Mouse (Mus musculus) layer of hippocampus, adult 18-20 months (tissue): ENCODE measurements around the gene Impg1. TPM values are rescaled to one million over a fixed set of nuclear protein-coding genes. Genes with fewer than 3 reads are reported as not detected.
A peak's percentile ranks its signal among the peaks of the same experiment; 100 is the strongest.

Experiments used
- DNase-seq, 2 experiments: peaks; one replicate each; pipeline ENCODE4 v3.0.0; 2022; ENCODE audit warnings: low spot score in 2 of 2
- long read RNA-seq: library from polyadenylated mRNA; stranded (forward); transcript quantifications from one replicate; pipeline ENCODE4 v2.0.0, GENCODE M21; 2021
- total RNA-seq, 2 experiments: library from RNA; stranded (reverse); gene quantifications; 2 replicates each; pipeline ENCODE4 v1.2.3; 2021

Impg1 gene
- not detected for total RNA-seq
- long read RNA-seq, result 0 reads

- no peak for DNase-seq
Observed at GRCm38 (mm10) chr9:80465381-80465780, at the start of gene Impg1. Impg1 (minus strand) TSS chr9:80465481.

GRCm38 (mm10) chr9:80509464-80510153 is 44.3 kb upstream of the Impg1 start:
- no peak for DNase-seq

- no peak for DNase-seq
Observed at GRCm38 (mm10) chr9:80504496-80505012, 39.3 kb upstream of the Impg1 start.

GRCm38 (mm10) chr9:80491591-80491990 is 26.3 kb upstream of the Impg1 start:
- no peak for DNase-seq

GRCm38 (mm10) chr9:80460420-80460819 is 4.9 kb downstream of the Impg1 start:
- no peak for DNase-seq

DNA sequence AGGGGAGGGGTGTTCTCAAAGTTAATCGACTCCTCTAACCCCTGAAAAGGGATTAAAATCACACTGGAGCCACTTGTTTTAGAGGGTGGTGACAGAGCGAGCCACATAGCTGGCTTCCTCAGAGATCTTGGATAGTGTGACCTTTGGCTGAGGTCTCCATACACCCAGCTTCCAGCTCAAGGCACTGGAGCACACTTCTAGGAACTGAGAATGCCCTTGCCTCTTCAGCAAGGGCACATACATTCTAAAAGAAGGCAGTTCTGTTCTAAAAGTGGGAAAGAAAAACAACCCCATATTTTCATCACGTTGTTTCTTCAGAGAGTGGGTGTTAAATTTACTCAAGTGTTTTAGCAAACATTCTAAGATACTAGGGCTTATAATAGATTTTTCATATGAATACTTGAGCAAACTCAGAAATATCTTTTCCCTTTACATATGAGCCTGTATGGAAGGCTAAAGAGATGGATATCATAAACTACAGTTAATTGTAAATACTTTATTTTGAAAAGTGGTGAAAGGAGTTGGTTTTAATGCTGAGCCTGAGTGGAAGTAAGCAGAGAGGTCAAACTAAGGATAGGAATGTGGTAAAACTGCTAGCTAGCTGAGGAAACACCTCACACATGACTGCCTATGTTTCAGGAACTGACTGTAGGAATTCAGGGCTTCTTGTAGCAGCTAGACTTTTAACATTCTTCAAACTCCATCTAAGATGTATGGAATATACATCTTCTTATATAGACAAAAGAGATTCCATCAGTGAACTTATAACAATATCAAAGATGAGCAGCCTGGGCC is 14.6 kb downstream of the Impg1 start:
- no peak for DNase-seq

- no peak for DNase-seq
Observed at GRCm38 (mm10) chr9:80441096-80441710, 24.1 kb downstream of the Impg1 start.

DNA sequence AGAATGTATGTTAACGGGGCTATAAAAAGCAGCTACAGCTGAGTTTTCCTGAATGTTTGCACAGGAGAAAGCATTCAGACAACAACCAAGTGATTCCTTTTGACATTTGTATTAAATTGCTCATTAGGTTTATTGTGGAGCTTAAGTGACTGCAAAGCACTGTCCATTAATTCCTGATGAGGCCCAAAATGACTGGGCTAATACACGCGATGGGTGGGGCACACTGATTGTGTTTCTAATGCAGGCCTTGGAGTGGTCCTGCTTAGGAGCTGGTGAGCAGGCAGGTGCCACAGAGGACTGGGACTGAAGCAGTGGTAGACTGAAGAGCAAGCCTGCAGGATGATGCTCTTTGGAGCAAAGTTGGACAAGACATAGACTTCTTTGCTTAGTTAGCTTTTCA is 73.9 kb downstream of the Impg1 start:
- DNase-seq, result no peak

DNA sequence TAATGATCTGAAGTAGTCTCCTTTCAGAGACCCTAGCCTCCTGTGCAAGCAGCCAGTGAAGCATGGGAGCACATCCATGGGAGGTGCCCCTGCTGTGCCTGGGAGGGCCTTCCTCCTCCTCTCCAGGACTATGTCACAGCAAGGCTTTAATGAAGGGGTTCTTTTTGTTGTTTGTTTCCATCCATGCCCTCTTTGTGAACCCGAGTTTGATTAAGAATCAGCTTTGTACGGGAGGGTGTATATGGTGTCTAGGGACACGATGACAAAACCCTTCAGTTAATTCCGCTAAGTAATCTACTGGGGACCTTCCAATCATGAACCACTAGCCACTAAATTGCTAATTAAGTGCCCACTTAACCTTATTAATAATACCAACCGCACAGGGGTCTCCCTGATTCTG is 74.3 kb downstream of the Impg1 start:
- DNase-seq, result no peak

GRCm38 (mm10) chr9:80387890-80388289 is 77.4 kb downstream of the Impg1 start:
- no peak for DNase-seq

- no peak for DNase-seq
Observed at GRCm38 (mm10) chr9:80386492-80386891, 78.8 kb downstream of the Impg1 start.

GRCm38 (mm10) chr9:80386000-80386399 is 79.3 kb downstream of the Impg1 start:
- DNase-seq, result peak in 1 of 2 experiments; percentile 30

GRCm38 (mm10) chr9:80382711-80383110 is 82.6 kb downstream of the Impg1 start:
- no peak for DNase-seq

- no peak for DNase-seq
Observed at GRCm38 (mm10) chr9:80380078-80380645, 85.1 kb downstream of the Impg1 start.

GRCm38 (mm10) chr9:80374100-80374499 is 91.2 kb downstream of the Impg1 start:
- no peak for DNase-seq

GRCm38 (mm10) chr9:80373304-80373739 is 92.0 kb downstream of the Impg1 start:
- no peak for DNase-seq

DNA sequence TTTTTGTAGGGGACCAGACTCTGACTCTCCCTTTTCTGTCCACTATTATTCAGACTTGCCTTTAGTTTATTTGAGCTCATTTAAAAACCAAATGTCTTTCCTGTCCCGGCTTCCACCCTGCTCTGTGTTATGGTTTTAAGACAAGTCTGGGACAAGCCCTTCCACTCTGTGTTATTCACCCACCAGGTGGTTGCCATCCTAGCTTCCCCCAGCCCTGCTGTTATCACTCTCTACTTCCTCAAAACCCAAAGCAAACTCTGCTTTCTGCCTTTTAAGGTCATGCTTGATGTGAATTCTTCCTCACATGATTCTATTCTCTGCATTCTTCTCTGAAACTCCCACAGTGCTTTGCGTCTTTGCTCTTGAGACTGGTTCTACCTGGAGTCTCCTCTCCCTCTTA is 96.6 kb downstream of the Impg1 start:
- DNase-seq, result no peak

GRCm38 (mm10) chr9:80367520-80368204 is 97.6 kb downstream of the Impg1 start:
- DNase-seq, result no peak

DNA sequence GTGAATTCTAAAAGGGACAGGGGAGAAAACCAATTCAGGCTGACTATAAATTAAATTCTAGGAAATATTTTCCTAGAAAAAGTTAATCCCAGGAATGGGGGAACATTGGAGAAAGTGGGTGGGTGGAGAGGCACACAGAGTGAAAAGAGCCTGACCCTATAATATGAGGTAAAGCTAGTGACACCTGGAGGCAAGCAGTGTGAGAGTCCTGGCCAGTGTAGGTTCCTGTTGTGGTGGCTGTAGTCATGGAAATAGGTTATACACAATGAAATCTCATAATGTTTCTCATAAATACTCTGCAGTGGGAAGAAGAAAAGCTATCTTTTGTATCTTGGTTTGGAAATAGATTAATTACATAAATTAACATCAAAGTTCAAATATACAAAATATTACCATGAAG is 105.2 kb downstream of the Impg1 start:
- DNase-seq, result no peak

DNA sequence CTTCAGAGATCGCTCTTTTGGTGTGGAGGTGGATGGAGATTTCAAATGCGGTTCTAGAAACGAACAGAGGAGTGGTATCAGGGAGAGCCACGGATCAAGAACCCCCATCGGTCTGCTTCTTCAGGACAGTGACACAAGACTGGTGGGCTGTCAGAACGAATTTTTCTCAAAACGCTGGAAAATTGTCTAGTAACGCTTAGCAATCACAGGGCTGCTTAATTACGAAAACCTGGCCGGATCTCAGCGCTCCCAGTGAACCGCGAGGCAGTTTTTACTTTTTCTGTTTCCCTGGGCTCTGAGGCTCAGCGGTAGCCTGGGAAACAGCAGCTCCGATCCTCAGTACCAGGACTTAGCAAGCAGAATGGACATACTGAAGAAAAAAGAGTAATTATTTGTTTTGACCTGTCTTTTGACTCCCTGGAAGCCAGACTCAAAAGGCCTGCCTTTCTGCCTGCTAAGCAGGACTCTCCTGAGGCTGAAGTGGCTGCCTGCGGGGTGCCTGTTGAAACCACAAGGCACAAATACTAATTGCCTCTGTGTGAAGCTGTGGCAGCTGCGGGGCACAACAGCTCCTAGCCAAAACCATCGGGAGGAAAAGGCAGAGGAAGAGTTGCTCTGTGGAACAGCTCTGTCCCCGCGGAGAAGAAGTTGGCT is 113.5 kb downstream of the Impg1 start:
- peak in 1 of 2 experiments; percentile 45 for DNase-seq
